Mouse (Mus musculus): ENCODE data around the gene Dusp14. TPM values are rescaled to one million over a fixed set of nuclear protein-coding genes. Genes with fewer than 3 reads are reported as not detected.

Gene Dusp14
- total RNA-seq, 2 experiments from 2014 or later: not detected

GRCm38 (mm10) chr11:84027231-84027630, 41.8 kb downstream of the Dusp14 start:
- ATAC-seq (replicated peaks; ENCODE audit: poor library complexity): no peak

GRCm38 (mm10) chr11:84016810-84017508, 52.1 kb downstream of the Dusp14 start:
- no peak for ATAC-seq (replicated peaks; ENCODE audit: poor library complexity)

- ATAC-seq (replicated peaks; ENCODE audit: poor library complexity): no peak
Measured at GRCm38 (mm10) chr11:84016147-84016809, 52.8 kb downstream of the Dusp14 start.

- ATAC-seq (replicated peaks; ENCODE audit: poor library complexity): no peak
Measured at GRCm38 (mm10) chr11:84013105-84013504, 56.0 kb downstream of the Dusp14 start.

GRCm38 (mm10) chr11:84011576-84011975, 57.5 kb downstream of the Dusp14 start:
- no peak for ATAC-seq (replicated peaks; ENCODE audit: poor library complexity)

GRCm38 (mm10) chr11:84011050-84011449, 58.0 kb downstream of the Dusp14 start:
- ATAC-seq (replicated peaks; ENCODE audit: poor library complexity): no peak

- ATAC-seq (replicated peaks; ENCODE audit: poor library complexity): no peak
Measured at GRCm38 (mm10) chr11:84010411-84010810, 58.6 kb downstream of the Dusp14 start.

GRCm38 (mm10) chr11:84009001-84009400, 60.1 kb downstream of the Dusp14 start:
- no peak for ATAC-seq (replicated peaks; ENCODE audit: poor library complexity)

GRCm38 (mm10) chr11:84003986-84004385, 65.1 kb downstream of the Dusp14 start:
- no peak for ATAC-seq (replicated peaks; ENCODE audit: poor library complexity)

- no peak for ATAC-seq (replicated peaks; ENCODE audit: poor library complexity)
Measured at GRCm38 (mm10) chr11:84001257-84001656, 67.8 kb downstream of the Dusp14 start.

GRCm38 (mm10) chr11:83999411-83999915, 69.6 kb downstream of the Dusp14 start:
- no peak for ATAC-seq (replicated peaks; ENCODE audit: poor library complexity)

GRCm38 (mm10) chr11:83998993-83999392, 70.1 kb downstream of the Dusp14 start:
- ATAC-seq (replicated peaks; ENCODE audit: poor library complexity): no peak

Other genes starting within 250 kb of the Dusp14 start
- gene Hnf1b, start 219.2 kb downstream of the Dusp14 start, total RNA-seq (2015): not detected in 2 replicates
- not detected in 2 replicates for gene Hnf1b, start 219.2 kb downstream of the Dusp14 start, total RNA-seq (2017)
- 34.2 TPM in 2 replicates for gene Ddx52, start 127.2 kb downstream of the Dusp14 start, total RNA-seq (2015)
- gene Ddx52, start 127.2 kb downstream of the Dusp14 start, total RNA-seq (2017): 65.5 and 67.1 TPM in 2 replicates
- gene Synrg, start 104.8 kb downstream of the Dusp14 start, total RNA-seq (2015): 20.4 and 25.3 TPM in 2 replicates
- gene Synrg, start 104.8 kb downstream of the Dusp14 start, total RNA-seq (2017): 13.2 and 14.6 TPM in 2 replicates
- gene Tada2a, start 60.3 kb upstream of the Dusp14 start, total RNA-seq (2015): 23.8 and 24.0 TPM in 2 replicates
- gene Tada2a, start 60.3 kb upstream of the Dusp14 start, total RNA-seq (2017): 15.7 and 19.4 TPM in 2 replicates
- 31.0 and 33.0 TPM in 2 replicates for gene Acaca, start 60.4 kb upstream of the Dusp14 start, total RNA-seq (2015)
- 32.8 and 35.5 TPM in 2 replicates for gene Acaca, start 60.4 kb upstream of the Dusp14 start, total RNA-seq (2017)
- gene Gm11437, start 98.2 kb upstream of the Dusp14 start, total RNA-seq (2015): not detected in 2 replicates
- not detected in 2 replicates for gene Gm11437, start 98.2 kb upstream of the Dusp14 start, total RNA-seq (2017)

Data from megakaryocyte progenitor cell, adult 5-6 weeks (primary cell).